Mouse (Mus musculus): ENCODE results near the gene Csrp3.

The Csrp3 gene

DNA sequence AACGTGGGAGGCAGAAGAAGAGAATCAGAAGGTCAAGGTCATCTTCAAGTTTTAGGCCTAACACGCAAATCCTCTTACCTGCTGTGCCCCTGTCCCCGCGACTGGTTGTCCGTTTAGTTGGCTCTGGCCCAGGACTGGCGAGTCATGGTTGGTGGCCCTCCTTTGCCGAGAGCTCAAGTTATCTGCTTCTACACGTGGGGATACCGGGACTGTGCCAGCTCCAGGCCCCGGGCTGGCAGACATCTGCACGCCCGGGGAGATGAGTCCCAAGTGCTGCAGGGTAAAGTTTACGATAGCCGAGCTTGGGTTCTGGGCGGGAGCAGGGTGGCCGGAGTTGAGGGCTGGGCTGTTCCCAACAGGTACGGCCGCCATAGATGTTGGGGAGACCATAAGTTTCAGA, 19.7 kb upstream of the Csrp3 start:
- DNase-seq (ENCODE audit: low read depth, low spot score), result no peak

GRCm38 (mm10) chr7:48864671-48865458, 17.0 kb upstream of the Csrp3 start:
- no peak for DNase-seq (ENCODE audit: low read depth, low spot score)

GRCm38 (mm10) chr7:48864199-48864598, 16.4 kb upstream of the Csrp3 start:
- no peak for DNase-seq (ENCODE audit: low read depth, low spot score)

- no peak for DNase-seq (ENCODE audit: low read depth, low spot score)
Measured at GRCm38 (mm10) chr7:48861796-48862195, 14.0 kb upstream of the Csrp3 start.

DNA sequence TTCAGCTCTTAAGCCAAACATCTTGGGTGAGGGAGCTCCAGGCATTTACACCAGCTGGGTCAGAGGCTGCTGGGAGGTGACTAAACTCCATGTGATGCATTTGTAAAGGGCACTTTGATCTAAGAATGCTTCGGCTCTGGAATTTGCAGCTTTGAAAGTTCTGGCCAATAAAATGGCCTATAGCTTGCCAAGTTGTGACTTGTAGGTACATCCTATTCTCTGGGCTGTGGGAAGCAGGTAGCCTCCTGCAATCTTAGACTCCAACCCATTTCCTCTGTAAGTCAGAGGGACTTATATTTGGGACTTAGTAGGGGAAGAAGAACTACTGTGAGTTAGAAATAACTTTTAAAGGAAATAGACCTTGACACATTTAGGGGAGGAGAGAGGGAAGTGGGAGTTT, 13.1 kb upstream of the Csrp3 start:
- DNase-seq (ENCODE audit: low read depth, low spot score), result no peak

GRCm38 (mm10) chr7:48859362-48859761, 11.5 kb upstream of the Csrp3 start:
- DNase-seq (ENCODE audit: low read depth, low spot score), result no peak

DNA sequence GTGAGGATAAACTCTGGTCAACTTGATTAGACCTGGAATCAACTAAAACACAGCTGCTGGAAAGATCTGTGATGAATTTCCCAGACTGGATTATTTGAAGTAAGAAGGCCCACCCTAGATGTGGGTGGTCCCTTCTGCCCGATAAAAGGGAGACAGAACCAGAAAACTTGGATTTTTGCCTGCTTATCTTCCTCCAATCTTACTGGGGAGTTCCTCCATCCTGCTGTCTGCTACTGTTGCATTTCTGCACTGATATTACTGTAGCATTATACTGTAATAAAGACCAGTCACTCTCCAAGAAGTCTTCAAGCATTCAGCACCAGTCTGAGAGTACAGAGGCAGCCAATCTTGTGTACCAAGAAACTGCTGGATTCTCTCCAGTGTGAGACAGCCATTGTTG, 10.4 kb upstream of the Csrp3 start:
- DNase-seq (ENCODE audit: low read depth, low spot score), result no peak

GRCm38 (mm10) chr7:48855461-48855860, 7.6 kb upstream of the Csrp3 start:
- no peak for DNase-seq (ENCODE audit: low read depth, low spot score)

DNA sequence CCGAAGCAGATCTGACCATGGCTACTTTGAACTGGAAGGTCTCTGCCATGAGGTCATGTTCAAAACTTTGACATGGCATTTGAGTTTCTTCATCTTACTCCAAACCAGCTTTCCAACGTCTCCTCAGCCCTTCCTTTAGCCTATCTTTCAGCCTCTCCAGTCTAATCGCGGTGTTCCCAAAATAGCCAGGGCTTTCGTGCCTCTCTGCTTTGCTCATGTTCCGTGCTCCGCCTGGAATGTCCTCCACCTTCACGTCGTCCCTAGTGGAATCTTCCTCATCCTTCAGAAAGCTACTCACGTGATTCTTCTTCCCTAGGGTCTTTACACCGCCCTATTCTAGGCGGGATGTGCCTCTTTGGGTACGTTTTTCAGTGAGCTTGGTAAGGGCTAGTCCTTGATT, 5.7 kb upstream of the Csrp3 start:
- DNase-seq (ENCODE audit: low read depth, low spot score), result no peak

GRCm38 (mm10) chr7:48851529-48852104, 3.8 kb upstream of the Csrp3 start:
- DNase-seq (ENCODE audit: low read depth, low spot score), result no peak

- no peak for DNase-seq (ENCODE audit: low read depth, low spot score)
Measured at GRCm38 (mm10) chr7:48846755-48847154, 1.1 kb downstream of the Csrp3 start.

DNA sequence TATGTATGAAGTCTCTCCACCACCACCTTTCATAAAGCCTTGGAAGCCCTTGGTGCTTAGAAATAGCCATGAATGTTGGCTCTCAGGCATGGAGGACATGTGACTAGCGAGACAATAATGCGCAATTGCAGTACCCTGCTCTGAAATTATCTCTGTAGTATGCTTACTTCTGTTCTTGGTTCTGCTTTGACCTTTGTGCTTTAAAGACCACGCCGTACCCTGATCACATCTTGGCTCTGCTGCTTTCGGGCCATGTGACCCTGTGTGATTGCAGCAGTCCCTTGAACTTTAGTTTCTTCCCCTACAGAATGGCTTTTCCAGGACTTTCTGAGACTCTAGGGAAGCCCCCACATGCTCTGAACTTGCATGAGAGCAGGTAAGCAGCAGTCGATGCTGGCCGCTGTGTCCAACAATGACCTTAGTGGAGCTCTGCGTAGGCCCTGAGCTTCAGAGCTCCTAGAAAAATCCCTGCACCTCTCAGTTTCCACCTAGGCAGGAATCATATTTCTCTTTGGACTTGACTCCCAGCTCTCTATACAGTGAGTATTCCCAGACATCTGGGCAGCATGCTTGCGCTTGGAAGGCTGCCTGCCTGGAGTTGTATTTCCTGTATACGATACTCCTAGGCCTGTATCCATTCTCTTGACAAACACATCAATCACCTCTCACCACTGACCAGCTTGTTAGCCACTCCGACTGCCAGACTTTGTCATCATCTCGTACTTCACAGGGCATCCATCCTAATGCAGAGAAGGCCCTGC, 2.4 kb downstream of the Csrp3 start:
- no peak for DNase-seq (ENCODE audit: low read depth, low spot score)

DNA sequence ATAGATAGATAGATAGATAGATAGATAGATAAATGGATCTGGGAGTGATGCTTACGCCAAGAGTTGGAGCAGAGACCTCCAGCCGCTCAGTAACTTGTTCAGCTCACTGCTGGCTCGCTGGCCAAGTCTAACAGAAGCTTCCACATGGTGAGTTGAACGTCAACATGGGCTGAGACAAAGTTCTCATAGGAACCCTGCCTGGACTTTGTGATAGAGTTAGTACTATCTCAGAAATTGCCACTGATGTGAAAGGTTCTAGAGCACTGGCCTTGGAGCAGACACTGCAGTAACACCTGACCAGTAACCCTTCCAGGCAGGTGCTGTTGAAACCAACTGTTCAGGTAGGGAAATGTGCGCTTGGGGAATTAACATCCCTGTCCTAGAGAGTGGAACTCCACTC, 4.3 kb downstream of the Csrp3 start:
- DNase-seq (ENCODE audit: low read depth, low spot score), result no peak

GRCm38 (mm10) chr7:48842353-48842752, 5.5 kb downstream of the Csrp3 start:
- no peak for DNase-seq (ENCODE audit: low read depth, low spot score)

DNA sequence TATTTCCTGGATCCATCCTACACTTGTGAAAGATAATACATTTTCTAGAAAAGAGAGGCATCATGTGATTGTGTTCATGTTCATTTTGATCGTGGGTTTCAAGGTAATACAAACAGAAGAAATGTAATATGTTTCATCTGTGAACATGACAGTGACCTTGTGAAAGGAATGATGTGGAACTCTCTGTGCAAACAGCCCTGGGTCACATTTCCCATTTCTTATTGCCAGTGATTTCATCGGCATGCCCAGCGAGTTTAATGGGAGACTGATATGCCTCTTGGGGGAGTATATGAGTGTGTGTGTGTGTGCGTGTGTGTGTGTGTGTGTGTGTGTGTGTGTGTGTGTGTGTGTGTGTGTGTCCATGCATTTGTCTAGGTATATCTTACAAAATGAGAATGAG, 6.3 kb downstream of the Csrp3 start:
- DNase-seq (ENCODE audit: low read depth, low spot score), result no peak

DNA sequence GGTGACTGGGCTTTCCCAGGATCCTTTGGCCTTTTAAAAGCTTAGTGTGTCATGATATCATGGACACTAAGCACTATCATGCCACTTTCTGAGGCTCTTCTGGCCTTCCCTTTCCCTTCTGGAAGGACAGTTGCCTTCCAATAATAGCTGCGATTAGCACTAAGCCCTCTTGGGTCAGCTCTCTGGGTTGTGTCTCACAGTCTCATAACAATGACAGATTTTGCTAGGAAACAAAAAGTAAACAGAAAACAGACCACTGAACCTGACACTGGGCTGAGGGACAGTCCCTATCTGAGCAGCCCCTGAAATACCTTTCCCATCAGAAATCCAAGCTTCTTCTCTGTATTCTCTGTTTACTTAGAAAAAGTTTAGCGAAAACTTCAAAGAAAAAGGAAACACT, 7.3 kb downstream of the Csrp3 start:
- no peak for DNase-seq (ENCODE audit: low read depth, low spot score)

DNA sequence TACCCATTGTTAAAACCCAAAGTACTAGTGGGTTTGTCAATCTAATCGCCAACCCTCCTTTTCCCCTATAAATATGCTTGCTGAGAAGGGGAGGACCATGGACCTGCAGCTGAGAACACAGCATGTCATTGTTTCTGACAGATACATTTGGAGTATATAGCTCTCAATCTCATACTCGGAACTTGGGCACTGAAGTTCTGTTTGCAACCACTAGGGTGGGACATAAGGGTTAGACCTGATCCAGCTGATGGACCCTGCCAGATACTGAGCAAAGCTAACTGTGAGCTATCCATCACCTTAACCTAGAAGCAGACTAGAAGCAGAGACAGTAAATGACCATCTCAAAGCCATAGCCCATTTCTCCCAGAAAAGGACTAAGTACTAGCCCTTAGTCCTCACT, 9.4 kb downstream of the Csrp3 start:
- no peak for DNase-seq (ENCODE audit: low read depth, low spot score)

GRCm38 (mm10) chr7:48836949-48837348, 10.9 kb downstream of the Csrp3 start:
- no peak for DNase-seq (ENCODE audit: low read depth, low spot score)

DNA sequence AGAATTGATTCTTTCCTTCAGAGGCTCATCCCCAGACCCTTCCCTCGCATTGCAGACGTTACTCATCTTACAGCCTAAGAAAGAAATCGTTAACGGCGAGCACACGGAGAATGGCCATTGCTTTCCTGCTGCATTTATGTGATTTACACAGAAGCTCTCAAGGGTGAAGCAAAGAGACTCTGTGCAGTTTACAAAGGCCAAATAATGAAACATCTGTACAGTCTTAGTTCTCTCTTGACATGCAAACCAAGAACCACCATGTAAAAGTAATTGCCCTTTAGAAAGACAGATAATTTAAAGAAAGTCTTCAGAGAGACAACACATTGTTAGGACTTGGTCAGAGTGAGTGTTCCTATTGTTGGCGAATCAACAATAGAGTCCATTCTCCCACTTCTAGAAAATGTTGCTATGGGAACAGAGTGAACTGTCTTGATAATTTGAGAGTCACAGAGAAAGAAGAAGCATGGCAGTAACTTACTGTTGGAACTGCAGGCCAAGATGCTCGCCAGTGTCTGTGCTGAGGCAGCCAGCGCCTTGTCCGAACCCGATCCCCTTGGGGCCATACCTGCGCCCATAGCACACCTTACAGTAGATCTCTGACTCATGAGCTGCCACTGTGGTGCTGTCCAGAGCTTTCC, 12.7 kb downstream of the Csrp3 start:
- DNase-seq (ENCODE audit: low read depth, low spot score), result no peak

DNA sequence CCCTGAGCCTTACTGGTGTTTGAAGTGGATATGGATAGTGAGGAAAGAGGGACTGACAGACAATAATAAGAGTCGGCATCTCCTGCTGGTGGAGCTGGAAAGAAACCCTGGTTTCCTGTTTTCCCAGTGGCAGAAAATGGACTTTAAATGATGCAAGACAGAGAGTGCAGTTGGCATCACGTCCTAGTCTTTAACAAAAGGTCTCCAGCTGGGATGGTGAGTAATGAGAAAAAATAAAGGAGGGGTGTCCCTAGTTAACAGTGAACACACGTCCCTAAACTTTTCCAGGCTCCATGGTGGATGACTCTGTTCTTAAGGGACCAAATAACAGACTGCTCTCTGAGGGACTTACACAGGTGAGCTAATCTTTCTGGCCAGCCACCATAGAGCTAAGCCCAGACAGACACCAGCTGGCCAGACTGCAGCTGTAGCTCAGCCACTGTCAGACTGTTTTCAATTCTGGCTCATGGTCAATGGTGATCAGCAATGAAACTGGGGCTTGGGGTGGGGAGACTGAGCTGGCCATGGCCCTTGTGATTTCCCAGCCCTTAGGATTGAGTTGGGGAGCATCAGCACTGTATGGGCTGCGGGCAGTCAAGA, 13.4 kb downstream of the Csrp3 start:
- no peak for DNase-seq (ENCODE audit: low read depth, low spot score)

GRCm38 (mm10) chr7:48832735-48833134, 15.1 kb downstream of the Csrp3 start:
- no peak for DNase-seq (ENCODE audit: low read depth, low spot score)

DNA sequence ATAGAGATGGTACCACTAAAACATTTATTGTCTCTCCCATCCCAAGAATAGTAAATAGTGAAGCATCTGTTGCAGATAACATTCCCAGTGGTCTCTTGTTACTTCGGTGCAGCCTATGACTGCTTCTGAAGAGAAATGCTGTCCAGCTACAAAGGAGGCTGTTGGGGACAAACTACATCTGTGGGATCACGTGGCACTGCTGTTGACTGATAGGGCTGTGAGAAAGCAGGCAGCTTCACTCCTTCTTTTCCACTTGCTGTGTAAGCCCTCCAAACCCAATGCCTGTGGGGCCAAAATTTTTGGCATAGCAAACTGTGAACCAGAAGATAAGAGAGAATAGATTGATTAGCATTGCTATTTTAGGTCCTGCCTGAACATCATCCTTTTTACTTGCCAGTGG, 17.4 kb downstream of the Csrp3 start:
- no peak for DNase-seq (ENCODE audit: low read depth, low spot score)

Data from retina, postnatal 7 days (tissue).